Mouse (Mus musculus) lung, embryonic 16.5 days (tissue): ENCODE data around the gene BC005537. TPM values are rescaled to one million over a fixed set of nuclear protein-coding genes. Genes with fewer than 3 reads are reported as not detected.

Experiments
- ATAC-seq: fragments of 200-750 bp; cut with Nextera tagmentation; 2 replicates; pipeline ENCODE4 v1.8.0; 2017; ENCODE audit warnings: low read depth, mild to moderate bottlenecking, moderate library complexity
- H3K27ac ChIP-seq: fragments of 300-500 bp; sonication (generic); 2 replicates; pipeline ENCODE4 v1.5.1; 2014; ENCODE audit warnings: mild to moderate bottlenecking, control low read depth, low read length
- H3K27me3 ChIP-seq: fragments of 300-500 bp; sonication (generic); 2 replicates; pipeline ENCODE4 v1.6.1; 2014; ENCODE audit warnings: low read depth, low read length, mixed read lengths; ENCODE audit not compliant: control insufficient read depth, insufficient read depth
- H3K36me3 ChIP-seq: fragments of 300-500 bp; sonication (generic); 2 replicates; pipeline ENCODE4 v1.6.1; 2014; ENCODE audit warnings: low read length; ENCODE audit not compliant: control insufficient read depth, insufficient read depth
- H3K4me1 ChIP-seq: fragments of 300-500 bp; sonication (generic); replicated peaks from 2 replicates; pipeline ENCODE4 v1.6.1; 2014; ENCODE audit warnings: low read length, mixed read lengths; ENCODE audit not compliant: control insufficient read depth, insufficient read depth
- H3K4me2 ChIP-seq: fragments of 300-500 bp; sonication (generic); 2 replicates; pipeline ENCODE4 v1.6.1; 2014; ENCODE audit warnings: low read depth, low read length, control low read depth
- H3K4me3 ChIP-seq: fragments of 300-500 bp; sonication (generic); 2 replicates; pipeline ENCODE4 v1.5.1; 2014; ENCODE audit warnings: mild to moderate bottlenecking, low read length, control low read depth
- H3K9ac ChIP-seq: fragments of 300-500 bp; sonication (generic); 2 replicates; pipeline ENCODE4 v1.6.1; 2014; ENCODE audit warnings: low read length, control low read depth
- H3K9me3 ChIP-seq: fragments of 300-500 bp; sonication (generic); 2 replicates; pipeline ENCODE4 v1.6.1; 2016; ENCODE audit warnings: low read length; ENCODE audit not compliant: control insufficient read depth
- whole genome bisulfite sequencing: fragments of 180-500 bp; shearing (Covaris S2); extraction: QIAGEN DNeasy Blood & Tissue Kit; methylation state at CpG from one replicate; pipeline ENCODE4 v1.1.7; 2014; 5-methylcytosine and 5-hydroxymethylcytosine counted together
- polyA plus RNA-seq: library from polyadenylated mRNA; unstranded; fragments of >200 nt; fragmentation: Nextera tagmentation; extraction: Ambion mirVana; gene quantifications from 2 replicates; pipeline ENCODE4 v1.2.1, GENCODE M21; 2015

The BC005537 gene
- polyA plus RNA-seq, 1 experiment from 2014 or later = 12.7 TPM

DNA sequence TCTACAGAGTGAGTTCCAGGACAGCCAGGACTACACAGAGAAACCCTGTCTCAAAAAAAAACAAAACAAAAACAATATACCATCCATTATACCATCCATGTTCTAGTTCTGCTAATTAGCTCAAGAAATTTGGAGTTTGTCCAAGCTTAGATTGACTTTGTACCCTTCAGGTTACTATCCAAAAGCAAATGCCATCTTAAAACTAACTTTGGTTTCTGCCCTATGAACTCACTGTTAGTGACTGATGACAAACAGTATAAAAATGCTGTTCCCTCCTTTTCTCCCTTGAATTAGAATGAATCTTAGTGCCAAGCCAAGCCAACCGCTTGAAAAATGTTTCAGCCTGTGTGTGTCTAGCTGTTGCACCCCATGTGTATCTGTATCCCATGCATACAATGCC, 13.2 kb downstream of the BC005537 start:
- no peak overlapping the region for H3K4me3 ChIP-seq
- H3K27ac ChIP-seq = no peak overlapping the region
- 85% methylated on average over 1 of the region's 1 CpGs for WGBS
- peaks cover 31% of the 10 kb centered on the region for H3K36me3 ChIP-seq
- no peaks in the 10 kb centered on the region for H3K9me3 ChIP-seq
- H3K4me2 ChIP-seq = no peak overlapping the region
- no peak overlapping the region for H3K9ac ChIP-seq
- no peaks in the 10 kb centered on the region for H3K27me3 ChIP-seq
- no peak for ATAC-seq
- no peaks in the 10 kb centered on the region for H3K4me1 ChIP-seq

DNA sequence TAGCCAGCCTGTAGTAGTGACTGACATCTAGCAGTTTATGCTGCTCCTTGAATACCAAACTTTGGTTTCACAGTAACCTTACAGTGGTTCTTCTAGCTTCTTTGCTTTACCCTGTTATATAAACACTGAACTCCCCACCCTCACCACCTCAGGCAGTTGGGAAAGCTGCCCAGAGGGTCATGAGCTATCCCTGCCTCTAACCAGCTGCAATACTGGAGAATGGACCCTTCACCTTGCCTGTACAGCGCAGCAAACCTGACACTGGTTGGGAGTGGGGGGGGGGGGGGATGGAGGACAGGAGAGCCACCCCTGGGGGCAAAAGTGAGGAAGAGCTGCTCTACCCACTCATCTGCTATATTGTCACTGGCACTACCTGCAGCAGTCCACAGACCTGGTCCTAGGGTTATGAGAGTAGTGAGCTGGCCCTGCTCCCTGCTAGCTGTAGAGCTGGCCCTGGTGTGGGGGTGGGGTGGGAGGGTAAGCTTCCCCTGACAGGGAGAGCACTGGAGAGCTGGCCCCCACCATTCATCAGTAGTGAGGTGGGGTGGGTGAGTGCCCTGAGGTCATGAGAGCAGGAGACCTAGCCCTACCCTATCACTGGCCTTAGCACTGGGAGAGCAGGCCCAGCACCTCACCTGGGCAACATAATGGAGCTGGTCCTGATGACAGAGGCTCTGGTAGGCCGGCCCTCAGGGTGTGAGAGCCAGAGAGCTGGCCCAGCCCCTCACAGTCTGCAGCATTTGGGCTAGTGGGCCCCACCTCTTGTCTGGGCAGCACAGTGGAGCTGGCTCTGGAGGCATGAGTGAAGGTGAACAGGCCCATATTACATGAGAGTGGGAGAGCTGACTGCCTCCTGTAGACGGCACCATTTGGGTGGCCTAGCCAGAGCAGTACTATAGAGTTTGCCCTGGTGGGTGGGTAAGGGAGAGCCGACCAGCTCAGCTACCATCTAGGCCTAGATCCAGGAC, 15.0 kb downstream of the BC005537 start:
- Histone ChIP-seq H3K27me3 (no peaks in the 10 kb centered on the region), H3K9ac (no peak overlapping the region), H3K27ac (no peak overlapping the region), H3K4me1 (no peaks in the 10 kb centered on the region), H3K36me3 (peaks cover 19% of the 10 kb centered on the region), H3K9me3 (no peaks in the 10 kb centered on the region), H3K4me3 (no peak overlapping the region), H3K4me2 (no peak overlapping the region)
- 57% methylated on average over 4 of the region's 4 CpGs for WGBS
- ATAC-seq = peak; percentile 71

DNA sequence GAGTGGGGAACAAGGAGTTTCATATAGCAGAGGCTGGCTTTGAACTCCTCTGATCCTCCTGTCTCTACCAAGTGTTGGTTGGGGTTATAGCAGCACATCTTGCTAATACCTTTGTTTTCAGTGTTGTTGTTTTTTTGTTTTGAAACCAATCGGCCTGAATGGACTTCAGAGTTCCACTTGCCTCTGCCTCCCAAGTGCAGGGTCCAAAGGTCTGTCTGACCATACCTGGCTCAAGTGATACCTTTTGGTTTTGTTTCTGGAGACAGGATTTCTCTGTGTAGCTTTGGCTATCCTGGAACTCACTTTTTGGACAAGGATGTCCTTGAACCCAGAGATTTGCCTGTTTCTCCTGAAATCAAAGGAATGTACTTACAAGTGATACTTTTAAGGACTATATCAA, 18.5 kb downstream of the BC005537 start:
- 71% methylated on average over 1 of the region's 1 CpGs for WGBS
- peaks cover 5% of the 10 kb centered on the region; the same call in 1 of the 2 replicates for H3K36me3 ChIP-seq
- no peaks in the 10 kb centered on the region for H3K27me3 ChIP-seq
- no peaks in the 10 kb centered on the region for H3K9me3 ChIP-seq
- H3K27ac ChIP-seq = no peak overlapping the region
- H3K9ac ChIP-seq = no peak overlapping the region
- no peaks in the 10 kb centered on the region for H3K4me1 ChIP-seq
- no peak for ATAC-seq
- H3K4me3 ChIP-seq = no peak overlapping the region
- H3K4me2 ChIP-seq = no peak overlapping the region

DNA sequence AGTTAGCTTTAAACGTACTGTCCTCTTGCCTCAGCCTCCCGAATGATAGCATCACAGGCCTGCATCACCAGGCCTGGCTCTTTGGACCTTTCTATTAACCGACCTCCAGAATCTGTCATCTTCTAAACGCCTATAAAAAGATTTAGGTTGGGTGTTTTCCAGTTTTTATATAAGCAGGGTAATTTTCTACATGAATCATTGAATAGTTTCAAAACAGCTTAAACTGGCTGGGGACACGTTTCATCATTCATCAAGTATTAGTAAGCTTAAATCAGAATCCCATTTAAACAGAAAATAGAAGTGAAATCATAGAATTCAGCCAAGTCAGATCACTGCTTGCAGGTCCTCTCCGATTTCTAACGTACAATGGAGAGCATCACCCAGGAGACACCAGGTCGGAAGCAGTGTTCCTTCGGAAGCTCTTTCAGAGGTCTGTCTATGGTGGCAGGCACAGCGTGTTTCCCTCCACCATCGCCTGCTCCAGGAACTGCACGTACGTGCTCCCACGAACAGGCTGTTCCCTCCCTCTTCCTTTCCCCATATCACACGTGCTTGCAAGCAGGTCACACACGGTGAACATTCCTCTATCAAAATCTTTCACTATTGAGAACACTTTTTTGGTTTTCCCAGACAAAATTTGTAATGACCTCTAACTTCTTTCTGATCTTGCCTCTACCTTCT, 21.3 kb downstream of the BC005537 start:
- no peaks in the 10 kb centered on the region for H3K9me3 ChIP-seq
- no peak overlapping the region for H3K4me2 ChIP-seq
- H3K27me3 ChIP-seq = no peaks in the 10 kb centered on the region
- no peaks in the 10 kb centered on the region for H3K4me1 ChIP-seq
- peaks cover 5% of the 10 kb centered on the region; the same call in 1 of the 2 replicates for H3K36me3 ChIP-seq
- no peak for ATAC-seq
- H3K9ac ChIP-seq = no peak overlapping the region
- WGBS = 80% methylated on average over 16 of the region's 16 CpGs
- no peak overlapping the region for H3K27ac ChIP-seq
- no peak overlapping the region for H3K4me3 ChIP-seq

DNA sequence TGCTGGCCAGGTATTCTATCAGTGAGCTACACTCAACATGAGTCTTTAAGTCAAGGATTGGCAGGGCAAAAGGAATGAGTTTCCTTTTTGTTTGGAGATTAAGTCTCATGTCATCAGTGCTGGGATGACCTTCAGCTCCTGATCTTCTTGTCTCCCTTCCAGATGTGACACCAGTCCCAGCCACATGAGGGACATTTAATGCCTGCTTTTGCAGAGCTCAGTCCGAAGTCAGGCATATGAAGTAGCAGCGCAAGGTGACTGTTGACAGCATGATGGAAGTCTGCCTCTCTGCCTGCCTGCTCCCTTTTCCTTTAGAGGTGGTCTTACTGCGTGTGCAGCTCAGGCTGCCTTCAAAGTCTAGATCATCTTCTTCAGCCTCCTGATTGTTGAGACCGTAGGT, 23.2 kb downstream of the BC005537 start:
- no peaks in the 10 kb centered on the region for H3K4me1 ChIP-seq
- peaks cover 2% of the 10 kb centered on the region; the same call in 1 of the 2 replicates for H3K36me3 ChIP-seq
- H3K4me3 ChIP-seq = no peak overlapping the region
- no peaks in the 10 kb centered on the region for H3K9me3 ChIP-seq
- no peak for ATAC-seq
- no peak overlapping the region for H3K4me2 ChIP-seq
- no peak overlapping the region for H3K9ac ChIP-seq
- H3K27me3 ChIP-seq = no peaks in the 10 kb centered on the region
- 89% methylated on average over 4 of the region's 4 CpGs for WGBS
- no peak overlapping the region for H3K27ac ChIP-seq

DNA sequence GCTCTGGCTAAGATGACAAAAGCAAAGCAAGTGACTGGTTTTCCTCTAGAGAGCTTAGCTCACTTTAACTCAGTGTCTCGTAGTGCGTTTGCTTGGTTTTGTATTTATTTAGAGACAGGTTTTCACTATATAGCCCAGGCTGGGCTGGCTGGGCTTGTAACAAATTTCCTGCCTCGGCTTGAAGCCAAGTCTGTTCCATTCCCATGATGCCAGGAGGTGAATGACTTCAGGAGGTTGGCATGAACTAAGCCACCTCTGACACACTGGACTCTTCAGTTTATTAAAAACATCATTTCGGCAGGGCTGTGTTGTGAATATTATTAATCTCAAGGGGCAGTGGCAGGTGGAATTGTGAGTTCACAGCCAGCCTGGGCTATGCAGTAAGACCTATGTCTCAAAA, 24.1 kb downstream of the BC005537 start:
- Histone ChIP-seq H3K4me3 (no peak overlapping the region), H3K9me3 (no peaks in the 10 kb centered on the region), H3K27me3 (no peaks in the 10 kb centered on the region), H3K9ac (no peak overlapping the region), H3K36me3 (no peaks in the 10 kb centered on the region), H3K4me2 (no peak overlapping the region), H3K27ac (no peak overlapping the region), H3K4me1 (no peaks in the 10 kb centered on the region)
- ATAC-seq = no peak
- WGBS = 65% methylated on average over 4 of the region's 4 CpGs

DNA sequence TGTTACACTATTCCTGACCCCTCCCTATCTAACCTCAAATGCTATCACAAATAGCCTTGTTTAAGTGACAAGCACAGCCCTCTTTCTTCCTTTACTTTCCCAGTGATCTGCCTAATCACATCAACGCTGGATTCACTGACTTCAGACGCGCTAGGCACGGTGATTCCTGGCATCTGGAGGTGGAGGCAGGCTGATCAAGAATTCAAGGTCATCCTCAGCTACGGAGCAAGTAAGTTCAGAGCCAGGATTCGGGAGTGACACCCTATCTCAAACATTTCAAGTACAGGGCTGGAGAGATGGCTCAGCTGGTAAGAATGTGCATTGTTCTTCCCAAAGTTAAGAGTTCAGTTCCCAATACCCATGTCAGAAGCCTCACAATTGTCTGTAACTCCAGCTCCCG, 24.7 kb downstream of the BC005537 start:
- H3K4me2 ChIP-seq = no peak overlapping the region
- WGBS = 68% methylated on average over 7 of the region's 7 CpGs
- no peaks in the 10 kb centered on the region for H3K36me3 ChIP-seq
- ATAC-seq = no peak
- no peak overlapping the region for H3K4me3 ChIP-seq
- no peak overlapping the region for H3K9ac ChIP-seq
- H3K4me1 ChIP-seq = no peaks in the 10 kb centered on the region
- no peak overlapping the region for H3K27ac ChIP-seq
- no peaks in the 10 kb centered on the region for H3K27me3 ChIP-seq
- H3K9me3 ChIP-seq = no peaks in the 10 kb centered on the region

DNA sequence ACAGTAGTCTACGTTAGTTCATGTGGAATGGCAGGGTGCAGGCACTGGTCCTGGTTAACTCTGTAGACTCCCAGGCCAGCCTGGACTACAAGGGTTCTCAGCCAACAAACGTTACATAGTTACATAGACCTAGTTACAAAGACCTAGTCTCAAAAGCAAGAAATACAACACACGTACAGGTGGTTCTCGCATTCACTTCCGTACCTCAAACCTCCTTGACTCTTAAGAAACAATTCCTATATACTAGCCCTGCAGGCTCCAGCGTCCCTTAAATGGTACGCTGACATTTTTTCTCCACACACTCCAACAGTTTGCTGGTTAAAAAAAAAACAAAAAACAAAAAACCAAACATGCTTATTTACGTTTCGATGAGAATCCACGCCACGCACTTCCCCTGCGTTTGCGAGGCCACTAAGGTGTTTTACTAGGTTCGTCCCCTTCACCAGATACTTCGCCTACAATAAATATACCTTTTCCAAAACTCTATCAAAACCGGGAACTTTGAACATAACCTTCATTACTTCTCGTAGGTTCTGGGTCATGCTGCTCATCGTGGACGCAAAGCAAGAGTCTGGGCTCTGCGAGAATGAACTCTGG, 29.4 kb downstream of the BC005537 start:
- Histone ChIP-seq H3K4me3 (peak overlapping the region; percentile 81), H3K9me3 (no peaks in the 10 kb centered on the region), H3K36me3 (no peaks in the 10 kb centered on the region), H3K4me2 (peak overlapping the region; percentile 88), H3K27ac (peak overlapping the region; percentile 86), H3K4me1 (peaks cover 18% of the 10 kb centered on the region), H3K9ac (peak overlapping the region; percentile 87), H3K27me3 (no peaks in the 10 kb centered on the region)
- no peak for ATAC-seq
- WGBS = 2% methylated on average over 20 of the region's 20 CpGs
